Mouse (Mus musculus): ENCODE measurements around the gene Usp7. TPM values are rescaled to one million over a fixed set of nuclear protein-coding genes. Genes with fewer than 3 reads are reported as not detected.

Usp7 gene
- polyA plus RNA-seq, 1 experiment from 2014 or later, result 23.9 TPM

- Histone ChIP-seq H3K4me2 (ENCODE audit: low read length) (no peak overlapping the region), H3K27me3 (replicated peaks; ENCODE audit: control insufficient read depth, insufficient read depth, low read length) (no peaks in the 10 kb centered on the region), H3K9me3 (ENCODE audit: control insufficient read depth, low read length) (no peaks in the 10 kb centered on the region), H3K4me1 (ENCODE audit: control insufficient read depth, insufficient read depth, low read depth, low read length) (no peaks in the 10 kb centered on the region), H3K36me3 (ENCODE audit: control insufficient read depth, insufficient read depth, low read length) (no peaks in the 10 kb centered on the region), H3K27ac (ENCODE audit: low read depth, low read length) (no peak overlapping the region), H3K4me3 (ENCODE audit: low read length) (no peak overlapping the region), H3K9ac (ENCODE audit: low read depth, low read length) (no peak overlapping the region)
- no peak for ATAC-seq
- WGBS, result 12% methylated on average over 3 of the region's 3 CpGs
These were observed 2.8 kb upstream of the Usp7 start for GRCm38 (mm10) chr16:8794952-8795351.

DNA sequence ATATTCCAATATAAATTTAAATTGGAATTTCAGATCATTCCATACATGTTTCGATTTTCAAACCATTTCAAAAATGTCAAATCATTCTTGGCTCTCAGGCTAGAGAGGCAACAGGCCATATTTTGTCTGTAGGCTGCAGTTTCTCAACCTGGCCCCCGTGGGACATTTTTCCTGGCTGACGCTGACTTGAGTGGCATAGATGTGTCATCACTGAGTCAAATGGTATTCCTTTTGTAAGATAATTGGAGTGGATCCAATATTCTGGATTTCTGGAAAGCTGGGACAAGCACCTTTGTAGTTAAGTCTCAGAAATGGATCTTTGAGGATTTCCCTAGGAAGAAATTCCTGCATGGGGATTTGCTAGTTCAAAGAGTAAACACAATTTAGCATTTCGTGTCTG lies 1.2 kb downstream of the Usp7 start:
- Histone ChIP-seq H3K9ac (ENCODE audit: low read depth, low read length) (no peak overlapping the region), H3K36me3 (ENCODE audit: control insufficient read depth, insufficient read depth, low read length) (no peaks in the 10 kb centered on the region), H3K9me3 (ENCODE audit: control insufficient read depth, low read length) (no peaks in the 10 kb centered on the region), H3K4me3 (ENCODE audit: low read length) (no peak overlapping the region), H3K27ac (ENCODE audit: low read depth, low read length) (no peak overlapping the region), H3K4me1 (ENCODE audit: control insufficient read depth, insufficient read depth, low read depth, low read length) (no peaks in the 10 kb centered on the region), H3K4me2 (ENCODE audit: low read length) (no peak overlapping the region), H3K27me3 (replicated peaks; ENCODE audit: control insufficient read depth, insufficient read depth, low read length) (no peaks in the 10 kb centered on the region)
- 79% methylated on average over 4 of the region's 4 CpGs for WGBS
- ATAC-seq, result no peak

GRCm38 (mm10) chr16:8784753-8785152 lies 7.4 kb downstream of the Usp7 start:
- 62% methylated on average over 3 of the region's 3 CpGs for WGBS
- no peak for ATAC-seq

GRCm38 (mm10) chr16:8783198-8783913 lies 8.8 kb downstream of the Usp7 start:
- no peak overlapping the region for H3K4me3 ChIP-seq (ENCODE audit: low read length)
- WGBS, result 83% methylated on average over 16 of the region's 16 CpGs
- no peak for ATAC-seq
- H3K4me1 ChIP-seq (ENCODE audit: control insufficient read depth, insufficient read depth, low read depth, low read length), result no peaks in the 10 kb centered on the region
- H3K9me3 ChIP-seq (ENCODE audit: control insufficient read depth, low read length), result no peaks in the 10 kb centered on the region
- H3K27ac ChIP-seq (ENCODE audit: low read depth, low read length), result no peak overlapping the region
- no peaks in the 10 kb centered on the region for H3K27me3 ChIP-seq (replicated peaks; ENCODE audit: control insufficient read depth, insufficient read depth, low read length)
- no peak overlapping the region for H3K4me2 ChIP-seq (ENCODE audit: low read length)
- H3K9ac ChIP-seq (ENCODE audit: low read depth, low read length), result no peak overlapping the region
- H3K36me3 ChIP-seq (ENCODE audit: control insufficient read depth, insufficient read depth, low read length), result no peaks in the 10 kb centered on the region

More at GRCm38 (mm10) chr16:8784753-8785152, 7.4 kb downstream of the Usp7 start:
- no peak overlapping the region for H3K27ac ChIP-seq (ENCODE audit: low read depth, low read length)
- no peaks in the 10 kb centered on the region for H3K27me3 ChIP-seq (replicated peaks; ENCODE audit: control insufficient read depth, insufficient read depth, low read length)
- no peaks in the 10 kb centered on the region for H3K4me1 ChIP-seq (ENCODE audit: control insufficient read depth, insufficient read depth, low read depth, low read length)
- H3K36me3 ChIP-seq (ENCODE audit: control insufficient read depth, insufficient read depth, low read length), result no peaks in the 10 kb centered on the region
- H3K4me3 ChIP-seq (ENCODE audit: low read length), result no peak overlapping the region
- no peak overlapping the region for H3K4me2 ChIP-seq (ENCODE audit: low read length)
- H3K9ac ChIP-seq (ENCODE audit: low read depth, low read length), result no peak overlapping the region
- H3K9me3 ChIP-seq (ENCODE audit: control insufficient read depth, low read length), result no peaks in the 10 kb centered on the region

DNA sequence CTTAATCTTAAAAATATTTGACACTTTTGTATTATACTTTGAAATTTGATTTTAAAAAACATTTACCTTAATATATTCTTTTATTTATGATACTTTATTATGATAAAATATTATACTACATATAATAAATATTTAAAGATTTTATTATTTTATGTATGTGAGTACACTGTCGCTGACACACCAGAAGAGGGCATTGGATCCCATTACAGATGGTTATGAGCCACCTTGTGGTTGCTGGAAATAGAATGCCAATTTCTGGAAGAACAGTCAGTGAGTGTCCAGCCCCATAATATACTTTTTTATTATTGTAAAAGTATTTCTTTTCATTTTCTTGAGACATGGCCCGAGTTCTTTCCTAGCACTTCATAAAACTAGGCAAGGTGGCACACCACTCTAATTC lies 10.4 kb downstream of the Usp7 start:
- WGBS, result 98% methylated on average over 2 of the region's 2 CpGs

GRCm38 (mm10) chr16:8781191-8781590 lies 10.9 kb downstream of the Usp7 start:
- Histone ChIP-seq H3K4me1 (ENCODE audit: control insufficient read depth, insufficient read depth, low read depth, low read length) (no peaks in the 10 kb centered on the region), H3K27me3 (replicated peaks; ENCODE audit: control insufficient read depth, insufficient read depth, low read length) (no peaks in the 10 kb centered on the region), H3K4me3 (ENCODE audit: low read length) (no peak overlapping the region), H3K4me2 (ENCODE audit: low read length) (no peak overlapping the region), H3K9me3 (ENCODE audit: control insufficient read depth, low read length) (no peaks in the 10 kb centered on the region), H3K36me3 (ENCODE audit: control insufficient read depth, insufficient read depth, low read length) (no peaks in the 10 kb centered on the region), H3K27ac (ENCODE audit: low read depth, low read length) (no peak overlapping the region), H3K9ac (ENCODE audit: low read depth, low read length) (no peak overlapping the region)
- 63% methylated on average over 6 of the region's 6 CpGs for WGBS
- no peak for ATAC-seq

More for the DNA sequence above, 10.4 kb downstream of the Usp7 start:
- Histone ChIP-seq H3K4me1 (ENCODE audit: control insufficient read depth, insufficient read depth, low read depth, low read length) (no peaks in the 10 kb centered on the region), H3K4me2 (ENCODE audit: low read length) (no peak overlapping the region), H3K4me3 (ENCODE audit: low read length) (no peak overlapping the region), H3K27ac (ENCODE audit: low read depth, low read length) (no peak overlapping the region), H3K27me3 (replicated peaks; ENCODE audit: control insufficient read depth, insufficient read depth, low read length) (no peaks in the 10 kb centered on the region), H3K36me3 (ENCODE audit: control insufficient read depth, insufficient read depth, low read length) (no peaks in the 10 kb centered on the region), H3K9ac (ENCODE audit: low read depth, low read length) (no peak overlapping the region), H3K9me3 (ENCODE audit: control insufficient read depth, low read length) (no peaks in the 10 kb centered on the region)
- ATAC-seq, result no peak

DNA sequence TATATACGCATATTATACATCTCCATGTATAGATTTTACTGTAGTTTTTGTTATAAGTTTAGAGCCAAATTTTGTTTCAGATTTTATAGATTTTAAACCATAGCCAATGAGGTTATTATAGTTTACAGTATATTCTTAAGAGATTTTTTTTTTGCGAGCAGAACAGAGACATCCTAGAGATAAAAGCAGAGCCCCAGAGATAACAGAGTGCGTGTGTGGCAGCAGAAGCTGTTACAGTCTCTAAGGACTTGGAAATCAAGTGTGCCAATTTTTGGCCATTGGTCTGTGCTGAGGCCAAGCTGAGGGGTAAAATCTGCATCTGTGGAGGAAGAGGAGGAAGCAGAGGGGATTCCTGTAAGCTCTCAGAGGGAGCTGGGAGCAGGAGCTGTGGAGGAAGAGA lies 11.9 kb downstream of the Usp7 start:
- Histone ChIP-seq H3K9me3 (ENCODE audit: control insufficient read depth, low read length) (no peaks in the 10 kb centered on the region), H3K27me3 (replicated peaks; ENCODE audit: control insufficient read depth, insufficient read depth, low read length) (no peaks in the 10 kb centered on the region), H3K9ac (ENCODE audit: low read depth, low read length) (no peak overlapping the region), H3K4me2 (ENCODE audit: low read length) (no peak overlapping the region), H3K4me3 (ENCODE audit: low read length) (no peak overlapping the region), H3K27ac (ENCODE audit: low read depth, low read length) (no peak overlapping the region), H3K36me3 (ENCODE audit: control insufficient read depth, insufficient read depth, low read length) (no peaks in the 10 kb centered on the region), H3K4me1 (ENCODE audit: control insufficient read depth, insufficient read depth, low read depth, low read length) (no peaks in the 10 kb centered on the region)
- WGBS, result 90% methylated on average over 3 of the region's 3 CpGs
- no peak for ATAC-seq

- no peak for ATAC-seq
These were observed 13.4 kb downstream of the Usp7 start for GRCm38 (mm10) chr16:8778697-8779096.

GRCm38 (mm10) chr16:8777202-8777601 lies 14.9 kb downstream of the Usp7 start:
- no peaks in the 10 kb centered on the region for H3K27me3 ChIP-seq (replicated peaks; ENCODE audit: control insufficient read depth, insufficient read depth, low read length)
- no peaks in the 10 kb centered on the region for H3K9me3 ChIP-seq (ENCODE audit: control insufficient read depth, low read length)
- H3K9ac ChIP-seq (ENCODE audit: low read depth, low read length), result no peak overlapping the region
- H3K36me3 ChIP-seq (ENCODE audit: control insufficient read depth, insufficient read depth, low read length), result no peaks in the 10 kb centered on the region
- no peaks in the 10 kb centered on the region for H3K4me1 ChIP-seq (ENCODE audit: control insufficient read depth, insufficient read depth, low read depth, low read length)
- H3K27ac ChIP-seq (ENCODE audit: low read depth, low read length), result no peak overlapping the region
- no peak overlapping the region for H3K4me3 ChIP-seq (ENCODE audit: low read length)
- no peak overlapping the region for H3K4me2 ChIP-seq (ENCODE audit: low read length)
- no peak for ATAC-seq
- WGBS, result 72% methylated on average over 2 of the region's 2 CpGs

More at GRCm38 (mm10) chr16:8778697-8779096, 13.4 kb downstream of the Usp7 start:
- no peaks in the 10 kb centered on the region for H3K27me3 ChIP-seq (replicated peaks; ENCODE audit: control insufficient read depth, insufficient read depth, low read length)
- H3K4me1 ChIP-seq (ENCODE audit: control insufficient read depth, insufficient read depth, low read depth, low read length), result no peaks in the 10 kb centered on the region
- no peak overlapping the region for H3K4me2 ChIP-seq (ENCODE audit: low read length)
- no peak overlapping the region for H3K9ac ChIP-seq (ENCODE audit: low read depth, low read length)
- no peaks in the 10 kb centered on the region for H3K9me3 ChIP-seq (ENCODE audit: control insufficient read depth, low read length)
- no peak overlapping the region for H3K27ac ChIP-seq (ENCODE audit: low read depth, low read length)
- H3K36me3 ChIP-seq (ENCODE audit: control insufficient read depth, insufficient read depth, low read length), result no peaks in the 10 kb centered on the region
- H3K4me3 ChIP-seq (ENCODE audit: low read length), result no peak overlapping the region
